Mouse (Mus musculus) mouse embryonic stem cell (cell line): Measurements from ENCODE around the gene Ankrd17.

Experiments used
- in situ Hi-C, 2 experiments: fragments of 300-500 bp; cut with MboI; formaldehyde crosslinking; loops; 1 replicate in 1 of 2; 3 replicates in 1 of 2; pipeline ENCODE4 v1.14.3; 2019 to 2020; ENCODE audit warnings: low sequenced_read_pairs in 2 of 2, low pct_unique_long_range_greater_than_20kb in 1 of 2, mixed read lengths in 1 of 2; ENCODE audit not compliant: unreplicated experiment in 1 of 2

Ankrd17 gene

GRCm38 (mm10) chr5:90229760-90230159 lies 136.6 kb downstream of the Ankrd17 start:
- in situ Hi-C loops: no loop called here

GRCm38 (mm10) chr5:90226696-90227095 lies 139.7 kb downstream of the Ankrd17 start:
- in situ Hi-C loops: no loop called here

- in situ Hi-C loops: loop anchor here in 1 of 2 experiments (25.0 kb wide), 1 partner anchor 388 kb away; no protein-coding TSS in a partner anchor
These were observed 141.6 kb downstream of the Ankrd17 start for GRCm38 (mm10) chr5:90224730-90225129.

- in situ Hi-C loops: loop anchor here in 1 of 2 experiments (25.0 kb wide), 1 partner anchor 389 kb away; no protein-coding TSS in a partner anchor
These were observed 142.6 kb downstream of the Ankrd17 start, which contains the start of gene Cox18 for GRCm38 (mm10) chr5:90223534-90224381. TSS of gene Cox18 (minus strand) at chr5:90224001.

GRCm38 (mm10) chr5:90222937-90223336 lies 143.4 kb downstream of the Ankrd17 start:
- in situ Hi-C loops: loop anchor here in 1 of 2 experiments (25.0 kb wide), 1 partner anchor 389 kb away; no protein-coding TSS in a partner anchor

- in situ Hi-C loops: loop anchor here in 1 of 2 experiments (10.0 to 25.0 kb wide), 2 partner anchors 147 to 395 kb away; partner anchors contain the start of genes Ankrd17 and Gm9958
These were observed 148.6 kb downstream of the Ankrd17 start for GRCm38 (mm10) chr5:90217791-90218190.

GRCm38 (mm10) chr5:90217226-90217625 lies 149.2 kb downstream of the Ankrd17 start:
- in situ Hi-C loops: loop anchor here in 1 of 2 experiments (10.0 to 25.0 kb wide), 2 partner anchors 148 to 395 kb away; partner anchors contain the start of genes Ankrd17 and Gm9958

- in situ Hi-C loops: loop anchor here in 1 of 2 experiments (10.0 to 25.0 kb wide), 2 partner anchors 151 to 399 kb away; partner anchors contain the start of genes Ankrd17 and Gm9958
These were observed 153.0 kb downstream of the Ankrd17 start for GRCm38 (mm10) chr5:90213356-90213755.

GRCm38 (mm10) chr5:90203168-90203567 lies 163.2 kb downstream of the Ankrd17 start:
- in situ Hi-C loops: loop anchor here in 1 of 2 experiments (5.0 to 25.0 kb wide), 2 partner anchors 299 to 409 kb away; no protein-coding TSS in a partner anchor

GRCm38 (mm10) chr5:90202447-90203117 lies 163.8 kb downstream of the Ankrd17 start:
- in situ Hi-C loops: loop anchor here in 1 of 2 experiments (5.0 to 25.0 kb wide), 2 partner anchors 300 to 410 kb away; no protein-coding TSS in a partner anchor

- in situ Hi-C loops: loop anchor here (5.0 to 25.0 kb wide), 4 partner anchors 213 to 412 kb away; no protein-coding TSS in a partner anchor
These were observed 166.3 kb downstream of the Ankrd17 start for GRCm38 (mm10) chr5:90199922-90200632.

- in situ Hi-C loops: loop anchor here (25.0 kb wide), 2 partner anchors 208 to 358 kb away; no protein-coding TSS in a partner anchor
These were observed 171.5 kb downstream of the Ankrd17 start for GRCm38 (mm10) chr5:90194831-90195230.

- in situ Hi-C loops: loop anchor here (25.0 kb wide), 2 partner anchors 195 to 345 kb away; no protein-coding TSS in a partner anchor
These were observed 183.6 kb downstream of the Ankrd17 start for GRCm38 (mm10) chr5:90182782-90183181.

- in situ Hi-C loops: loop anchor here (25.0 kb wide), 2 partner anchors 192 to 342 kb away; no protein-coding TSS in a partner anchor
These were observed 187.3 kb downstream of the Ankrd17 start for GRCm38 (mm10) chr5:90179094-90179493.

- in situ Hi-C loops: loop anchor here (25.0 kb wide), 2 partner anchors 191 to 341 kb away; no protein-coding TSS in a partner anchor
These were observed 188.3 kb downstream of the Ankrd17 start for GRCm38 (mm10) chr5:90178116-90178515.
